Mouse (Mus musculus) G1E (cell line): Measurements from ENCODE around the gene Lcn2.

Experiments used
- CTCF ChIP-seq: IDR thresholded peaks from 2 replicates; pipeline ENCODE4 v1.5.1; 2012; ENCODE audit warnings: low read depth, low read length, inconsistent platforms, mixed read lengths
- POLR2AphosphoS5 ChIP-seq: IDR thresholded peaks from 2 replicates; pipeline ENCODE4 v1.6.1; 2012; ENCODE audit warnings: low read depth, low read length, inconsistent platforms; ENCODE audit not compliant: insufficient replicate concordance
- TAL1 ChIP-seq: conservative IDR thresholded peaks from 2 replicates; pipeline ENCODE4 v1.6.1; 2012; ENCODE audit warnings: low read depth, low read length, inconsistent platforms, mixed read lengths

- no peak for TF ChIP-seq CTCF
- no peak for TF ChIP-seq POLR2AphosphoS5
- TF ChIP-seq TAL1: no peak
Measured at GRCm38 (mm10) chr2:32423481-32424331, 35.7 kb upstream of the Lcn2 start.
